Mouse (Mus musculus): ENCODE data around the gene Slc35b2.

Gene Slc35b2

DNA sequence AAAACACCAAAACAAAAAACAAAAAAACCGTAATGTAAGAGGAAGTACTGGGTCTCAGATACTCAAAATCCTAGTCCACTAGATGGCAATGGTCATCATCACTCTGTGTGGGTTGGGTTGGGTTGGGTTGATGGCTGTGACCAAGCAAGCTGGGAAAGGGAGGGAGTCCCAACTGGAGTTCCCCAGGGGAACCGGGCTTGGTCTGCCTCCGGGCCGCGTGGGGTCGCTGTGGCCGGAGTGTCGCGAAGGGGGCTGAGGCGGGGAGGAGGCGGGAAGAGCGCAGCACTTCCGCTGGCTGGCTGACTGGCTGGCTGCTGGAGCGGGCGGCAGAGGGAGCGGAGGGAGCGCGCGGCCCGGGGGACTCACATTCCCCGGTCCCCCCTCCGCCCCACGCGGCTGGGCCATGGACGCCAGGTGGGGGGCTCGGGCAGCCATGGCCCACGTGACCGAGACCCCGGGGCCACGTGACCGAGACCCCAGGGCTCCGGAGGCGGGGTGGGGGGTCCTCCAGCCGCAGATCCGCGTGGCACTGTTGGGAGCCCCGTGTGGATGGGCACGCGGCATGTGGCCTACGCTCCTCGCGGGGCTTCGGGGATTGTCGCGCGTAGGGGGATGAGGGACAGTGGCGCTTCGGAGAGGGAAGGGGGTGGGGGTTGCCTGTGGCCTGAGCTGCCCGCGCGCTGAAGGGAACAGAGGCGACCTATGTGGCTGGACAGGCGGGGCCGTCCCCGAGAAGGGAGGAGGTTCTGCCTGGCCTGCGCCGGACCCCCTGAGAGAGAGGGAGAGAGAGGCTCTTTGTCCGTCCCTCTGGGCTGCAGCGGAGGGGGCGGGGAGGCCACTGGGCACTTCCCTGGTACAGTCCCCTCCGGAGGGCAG, at the start of gene Slc35b2:
TSS of gene Slc35b2 (plus strand) at position 220 of the 876 bp plus-strand sequence.
- DNase-seq: peak; percentile 89 to 90

DNA sequence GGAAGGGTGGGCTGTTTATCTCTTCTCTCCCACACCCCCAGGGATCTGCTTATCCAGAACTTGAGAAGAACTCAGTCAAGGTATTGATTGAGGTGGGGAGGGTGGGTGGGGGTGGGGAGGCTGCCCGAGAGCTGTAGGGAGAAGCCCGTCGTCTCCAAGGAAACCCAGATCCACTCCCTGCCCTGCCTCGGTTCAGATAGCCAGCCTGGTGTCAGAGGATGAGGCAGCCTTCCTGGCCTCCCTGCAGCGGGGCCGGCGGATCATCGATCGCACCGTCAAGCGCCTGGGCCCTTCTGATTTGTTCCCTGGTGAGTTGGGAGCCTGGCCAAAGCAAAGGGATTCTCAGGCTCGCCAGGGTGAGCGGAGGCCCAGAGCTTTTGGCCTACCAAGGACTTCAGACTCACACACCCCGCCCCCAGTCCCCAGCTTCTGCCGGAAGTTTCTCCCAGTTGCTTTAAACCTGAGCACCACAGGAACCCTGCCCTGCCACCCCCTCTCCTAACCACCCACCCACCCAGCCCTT, 48.4 kb upstream of the Slc35b2 start:
- no peak for DNase-seq

DNA sequence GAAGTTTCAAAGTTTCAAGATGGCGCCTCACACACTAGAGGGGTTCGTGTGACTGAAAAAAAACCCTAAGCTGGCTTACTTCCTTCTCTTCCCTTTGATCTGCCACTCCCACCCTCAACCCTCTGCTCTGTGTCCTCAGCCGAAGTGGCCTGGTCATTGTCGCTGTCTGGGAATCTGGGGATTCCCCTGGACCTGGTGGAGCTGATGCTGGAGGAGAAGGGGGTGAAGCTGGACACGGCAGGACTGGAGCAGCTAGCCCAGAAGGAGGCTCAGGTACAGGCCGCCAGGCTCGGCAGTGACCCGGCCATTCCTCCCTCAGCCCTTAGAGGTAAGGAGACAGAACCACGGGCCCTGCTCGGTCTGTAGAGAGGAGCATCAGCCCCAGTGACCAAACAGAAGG, 47.9 kb upstream of the Slc35b2 start:
- peak in 1 of 2 experiments; percentile 14 for DNase-seq

DNA sequence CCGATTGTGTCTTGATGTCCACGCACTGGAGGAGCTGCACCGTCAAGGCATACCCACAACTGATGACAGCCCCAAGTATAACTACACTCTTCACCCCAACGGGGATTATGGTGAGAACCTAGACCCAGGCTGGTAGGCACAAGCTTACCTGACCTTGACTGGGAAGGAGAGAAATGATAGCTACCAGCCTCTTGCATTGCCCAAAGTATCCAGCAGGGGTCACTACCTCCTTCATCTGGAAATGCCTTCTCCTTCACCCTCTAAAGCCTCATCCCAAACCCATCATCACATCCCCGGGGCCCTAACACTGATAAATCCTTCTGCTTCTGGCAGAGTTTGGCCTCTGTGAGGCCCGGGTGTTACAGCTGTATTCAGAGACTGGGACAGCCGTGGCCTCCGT, 47.2 kb upstream of the Slc35b2 start:
- peak; percentile 64 to 77 for DNase-seq

DNA sequence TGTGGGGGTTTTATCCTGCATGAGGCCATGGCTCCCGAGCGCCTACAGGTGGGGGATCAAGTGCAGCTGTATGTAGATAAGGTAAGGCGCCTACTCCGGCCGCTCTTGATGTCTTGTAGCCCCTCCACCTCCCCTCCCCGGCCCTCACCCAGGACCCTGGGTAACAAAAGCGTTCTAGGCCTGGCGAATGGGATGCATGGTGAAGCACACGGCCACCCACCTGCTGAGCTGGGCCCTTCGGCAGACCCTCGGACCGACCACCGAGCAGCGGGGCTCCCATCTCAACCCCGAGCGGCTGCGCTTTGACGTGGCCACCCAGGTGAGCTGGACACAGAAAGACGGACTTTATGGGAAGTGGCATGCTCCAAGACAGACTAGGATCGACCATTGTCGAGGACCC, 46.5 kb upstream of the Slc35b2 start:
- peak in 1 of 2 experiments; percentile 12 for DNase-seq

DNA sequence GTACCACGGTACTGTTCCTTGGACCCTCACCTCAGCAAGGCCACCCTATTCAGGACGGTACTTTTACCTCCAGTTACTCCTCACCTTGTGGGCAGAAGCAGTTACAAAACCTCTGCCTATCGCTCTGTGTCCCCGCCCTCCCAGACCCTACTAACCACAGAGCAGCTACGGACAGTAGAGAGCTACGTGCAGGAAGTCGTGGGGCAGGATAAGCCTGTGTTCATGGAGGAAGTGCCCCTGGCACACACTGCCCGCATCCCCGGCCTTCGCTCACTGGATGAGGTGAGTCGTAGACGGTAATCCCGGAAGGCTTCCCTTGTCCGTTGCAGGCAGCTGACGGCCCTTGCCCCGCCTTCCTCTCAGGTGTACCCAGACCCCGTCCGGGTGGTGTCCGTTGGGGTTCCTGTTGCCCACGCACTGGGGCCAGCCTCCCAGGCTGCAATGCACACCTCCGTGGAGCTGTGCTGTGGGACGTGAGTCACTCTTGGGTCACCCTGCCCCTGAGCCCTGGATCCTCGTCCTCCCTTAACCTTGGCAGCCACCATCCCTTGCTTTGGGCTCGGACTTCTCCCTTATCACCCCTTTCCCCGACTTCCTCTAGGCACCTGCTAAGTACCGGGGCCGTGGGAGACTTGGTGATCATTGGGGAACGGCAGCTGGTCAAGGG, 46.0 kb upstream of the Slc35b2 start:
- peak in 1 of 2 experiments; percentile 14 for DNase-seq

DNA sequence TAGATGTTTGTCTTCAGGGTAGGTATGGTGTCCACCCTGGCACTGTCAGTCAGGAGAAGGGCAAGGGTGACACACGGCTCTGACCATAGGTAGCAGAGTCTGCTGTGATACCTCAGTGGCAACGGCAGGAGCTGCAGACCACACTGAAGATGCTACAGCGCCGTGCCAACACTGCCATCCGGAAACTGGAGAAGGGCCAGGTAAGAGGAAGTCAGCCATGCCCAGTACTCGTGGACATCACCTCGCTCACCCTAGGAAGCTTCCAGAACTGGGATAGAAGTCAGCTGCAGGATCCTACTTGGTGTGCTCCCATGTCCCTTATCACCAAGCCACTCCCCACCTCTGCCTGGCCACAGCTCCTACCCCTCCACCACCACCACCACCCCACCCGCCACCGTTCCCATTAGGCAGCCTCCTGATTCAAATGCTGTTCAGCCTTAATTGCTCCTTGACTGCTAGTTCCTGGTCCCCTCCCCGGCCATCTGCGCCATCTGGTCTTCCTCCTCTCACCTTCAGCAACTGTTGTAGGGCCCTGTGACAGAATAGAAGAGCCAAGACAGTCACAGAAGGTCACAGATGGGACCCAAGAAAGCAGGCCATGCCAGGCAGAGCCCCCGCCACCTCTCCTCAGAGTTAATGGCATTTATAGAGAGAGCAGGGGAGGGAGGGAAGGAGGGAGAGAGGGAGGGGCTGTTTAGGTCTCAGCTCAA, 44.8 kb upstream of the Slc35b2 start:
- no peak for DNase-seq

DNA sequence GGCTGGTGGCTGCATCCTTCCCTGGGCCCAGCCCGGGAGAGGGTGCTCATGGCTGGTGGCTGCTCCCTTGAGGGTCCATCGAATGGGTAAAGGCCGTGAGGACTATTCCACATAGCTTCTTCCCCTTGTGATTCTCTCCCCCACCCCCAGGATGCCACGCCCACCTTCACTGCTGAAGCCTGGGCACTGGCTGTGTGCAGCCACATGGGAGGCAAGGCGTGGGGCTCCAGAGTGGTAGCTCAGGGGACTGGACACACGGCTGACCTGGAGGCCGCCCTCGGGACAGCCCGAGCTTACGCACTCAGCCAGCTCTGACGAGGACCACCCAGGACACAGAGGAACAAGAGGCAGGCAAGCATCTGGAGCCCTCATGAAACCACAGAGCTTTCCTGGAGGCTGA, 43.5 kb upstream of the Slc35b2 start:
- no peak for DNase-seq

DNA sequence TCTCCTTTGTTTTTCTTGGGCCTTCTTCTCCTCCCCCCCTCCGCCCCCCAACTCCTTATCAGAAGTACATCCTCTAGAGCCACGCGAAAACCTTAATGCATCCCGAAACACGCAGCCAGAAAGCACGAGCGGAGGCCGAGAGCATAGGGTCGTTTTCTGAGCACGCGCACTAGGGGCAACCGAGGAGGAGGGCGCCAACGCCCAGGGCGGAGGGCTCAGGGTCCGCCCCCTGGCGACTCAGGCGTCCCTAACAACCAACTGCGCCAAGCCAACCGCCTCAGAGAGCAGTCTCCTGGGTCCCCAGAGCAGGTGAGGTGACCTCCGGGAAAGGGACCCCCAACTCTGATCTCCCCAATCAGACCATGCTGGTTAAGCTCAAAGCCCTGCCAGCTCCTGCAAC, 40.4 kb upstream of the Slc35b2 start, which contains the start of gene Tcte1:
TSS of gene Tcte1 (plus strand) at position 172 of the 400 bp plus-strand sequence.
- peak; percentile 54 to 70 for DNase-seq

DNA sequence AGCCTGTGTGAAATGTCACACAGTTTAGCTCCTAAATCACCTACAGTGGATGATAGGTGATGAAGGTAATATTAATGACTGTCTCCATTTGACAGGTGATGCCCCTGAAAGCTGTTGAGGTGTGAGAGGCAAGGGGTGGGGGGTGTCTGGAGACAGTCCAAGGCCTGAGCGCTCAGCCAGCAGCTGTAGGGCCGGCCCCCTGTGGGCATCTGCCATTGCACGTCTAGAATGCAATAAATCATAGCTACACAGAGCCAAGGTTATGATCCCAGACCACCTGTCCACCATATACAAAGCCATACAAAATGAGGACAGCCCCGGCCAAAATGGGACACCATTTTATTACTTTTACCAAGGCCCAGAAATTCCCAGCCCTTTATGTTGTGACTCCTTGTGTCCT, 38.7 kb upstream of the Slc35b2 start:
- no peak for DNase-seq

DNA sequence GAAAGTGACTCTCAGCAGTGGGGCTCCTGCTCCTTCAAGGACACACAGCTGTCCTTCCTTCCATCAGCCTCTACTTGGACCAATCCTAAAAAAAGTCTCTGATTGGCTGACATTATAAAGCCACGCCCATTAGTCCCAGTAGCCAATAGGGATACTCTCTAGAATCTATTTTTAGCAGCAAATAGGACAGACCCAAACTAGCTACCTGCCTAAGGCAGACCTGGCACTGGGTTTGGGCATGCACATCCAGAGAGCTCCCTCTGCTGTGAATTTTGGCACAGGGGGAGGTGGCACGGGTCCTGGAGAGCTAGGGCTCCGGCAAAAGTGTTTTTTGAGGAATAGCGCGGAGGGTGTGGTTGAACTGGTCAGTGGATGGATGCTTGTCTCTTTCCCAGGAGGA, 37.1 kb upstream of the Slc35b2 start:
- DNase-seq: no peak

DNA sequence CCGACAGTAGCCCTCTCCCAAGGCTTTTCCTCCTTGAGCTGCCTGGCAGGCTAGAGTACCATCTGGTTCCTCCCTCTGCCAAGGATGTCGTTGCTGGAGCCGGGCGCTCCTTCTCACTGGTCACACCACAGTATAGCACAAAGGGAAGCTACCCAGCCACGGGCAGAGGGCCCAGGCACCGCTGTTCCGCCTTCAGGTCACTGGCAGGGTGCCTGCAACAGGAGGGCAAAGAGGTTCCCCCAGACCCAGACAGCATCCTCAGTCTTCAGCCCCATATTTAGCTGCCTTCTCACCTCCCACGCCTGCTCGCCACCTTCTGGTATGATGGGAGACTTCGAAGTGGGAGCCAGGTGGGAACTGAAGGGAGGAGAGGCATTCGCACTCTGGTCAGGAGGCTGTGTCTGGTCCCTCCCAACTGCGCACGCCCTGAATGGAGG, 33.3 kb upstream of the Slc35b2 start:
- DNase-seq: no peak

DNA sequence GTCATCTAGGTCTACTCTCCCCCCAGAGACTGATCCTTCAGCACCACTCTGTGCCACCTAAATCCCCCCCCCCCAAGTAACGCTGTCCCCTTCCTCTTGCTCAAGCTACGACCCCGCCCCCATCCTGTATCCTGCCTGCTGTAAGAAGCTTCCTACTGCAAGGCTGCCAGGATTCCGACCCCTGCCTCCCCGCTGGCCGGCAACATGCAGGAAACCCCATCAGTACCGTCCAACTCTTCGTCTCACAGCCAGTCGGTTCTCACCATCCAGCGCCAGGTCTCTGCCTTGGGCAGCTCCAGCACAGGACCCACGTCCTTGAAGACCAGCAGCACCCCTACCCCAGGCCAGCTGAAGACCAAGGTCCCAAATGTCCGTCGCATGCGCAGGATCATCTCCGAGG, 30.8 kb upstream of the Slc35b2 start:
- DNase-seq: no peak

DNA sequence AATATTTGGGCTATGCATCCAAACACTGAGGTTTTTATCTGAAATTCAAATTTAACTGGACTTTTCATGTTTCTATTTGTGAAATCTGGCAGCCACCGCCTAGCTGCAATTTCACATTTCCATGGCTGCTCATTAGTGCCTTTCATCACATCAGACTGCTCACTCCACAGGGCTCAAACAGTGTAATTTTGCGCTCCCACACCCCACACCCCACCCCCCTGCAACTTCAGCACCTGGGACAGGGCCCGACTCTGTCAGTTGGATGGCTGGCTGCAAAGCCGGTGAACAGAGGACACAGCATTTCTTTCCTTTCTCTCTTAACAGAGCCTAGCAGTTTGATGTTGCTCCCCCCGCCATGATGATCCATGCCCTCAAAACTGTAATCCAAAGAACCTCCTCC, 27.4 kb upstream of the Slc35b2 start:
- no peak for DNase-seq

DNA sequence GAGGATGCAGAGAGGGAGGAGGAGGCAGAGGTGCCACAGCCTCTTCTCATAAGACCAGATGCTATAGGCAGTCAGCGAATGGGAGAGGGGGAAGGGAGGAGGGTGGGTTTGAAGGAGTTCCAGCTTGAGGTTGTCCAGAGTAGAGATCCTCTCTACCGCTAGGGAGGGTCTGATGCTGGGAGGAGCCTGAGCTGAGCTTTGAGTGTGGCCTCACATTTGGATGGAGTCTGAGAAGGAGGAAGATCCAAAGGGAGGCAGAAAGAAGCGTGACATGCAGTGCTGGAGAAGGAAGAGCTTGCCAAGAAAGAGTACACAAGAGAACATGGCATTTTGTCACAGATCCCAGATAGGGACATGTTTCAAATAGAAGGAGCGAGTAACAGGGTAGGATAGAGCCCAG, 25.3 kb upstream of the Slc35b2 start:
- DNase-seq: no peak

DNA sequence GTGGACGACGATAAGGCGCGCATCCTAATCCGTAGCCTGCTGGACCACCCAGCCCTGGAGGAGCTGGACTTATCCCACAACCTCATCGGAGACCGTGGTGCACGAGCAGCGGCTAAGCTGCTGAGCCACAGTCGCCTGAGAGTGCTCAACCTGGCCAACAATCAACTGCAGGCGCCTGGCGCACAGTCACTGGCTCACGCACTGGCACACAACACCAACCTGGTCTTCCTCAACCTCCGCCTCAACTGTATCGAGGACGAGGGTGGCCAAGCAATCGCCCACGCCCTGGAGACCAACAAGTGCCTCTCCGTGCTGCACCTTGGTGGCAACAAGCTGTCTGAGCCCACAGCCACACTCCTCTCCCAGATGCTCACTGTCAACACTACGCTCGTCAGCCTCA, 24.0 kb upstream of the Slc35b2 start:
- DNase-seq: no peak

DNA sequence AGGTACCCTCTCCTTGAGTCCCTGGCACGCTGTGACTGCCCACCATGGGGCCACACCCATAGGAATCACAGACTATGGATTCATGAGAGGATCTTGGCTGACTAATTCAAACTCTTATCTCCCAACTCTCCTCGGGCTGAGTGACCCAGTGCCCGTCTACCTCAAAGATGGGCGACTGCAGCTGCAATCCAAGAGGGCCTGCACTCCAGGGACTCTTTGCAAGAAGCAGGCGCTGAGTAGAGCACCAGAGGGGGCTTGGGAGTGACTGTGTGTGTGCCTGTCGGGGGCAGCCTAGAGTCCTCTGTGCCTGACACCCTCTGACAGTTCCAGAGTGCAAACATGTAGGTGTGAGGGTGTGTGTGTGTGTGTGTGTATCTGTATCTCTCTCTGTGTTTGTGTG, 21.5 kb upstream of the Slc35b2 start:
- DNase-seq: no peak

DNA sequence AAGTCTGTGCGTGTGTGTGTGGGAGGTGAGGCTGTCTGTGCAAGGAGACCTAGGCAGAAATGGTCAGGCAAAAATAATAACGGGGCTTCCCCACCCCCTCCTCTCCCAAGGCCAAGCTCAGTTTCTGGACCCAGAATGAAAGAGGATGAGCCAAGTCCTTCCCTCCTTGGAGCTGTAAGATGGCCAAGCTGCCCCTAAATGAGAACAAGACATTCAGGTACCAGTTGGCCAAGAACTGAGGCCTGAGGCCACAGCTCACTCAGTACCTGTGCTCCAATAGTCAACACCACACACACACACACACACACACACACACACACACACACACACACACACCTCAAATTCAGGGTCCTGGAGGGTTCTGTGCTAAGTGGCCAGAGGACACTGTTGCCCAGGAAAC, 21.0 kb upstream of the Slc35b2 start:
- DNase-seq: no peak

DNA sequence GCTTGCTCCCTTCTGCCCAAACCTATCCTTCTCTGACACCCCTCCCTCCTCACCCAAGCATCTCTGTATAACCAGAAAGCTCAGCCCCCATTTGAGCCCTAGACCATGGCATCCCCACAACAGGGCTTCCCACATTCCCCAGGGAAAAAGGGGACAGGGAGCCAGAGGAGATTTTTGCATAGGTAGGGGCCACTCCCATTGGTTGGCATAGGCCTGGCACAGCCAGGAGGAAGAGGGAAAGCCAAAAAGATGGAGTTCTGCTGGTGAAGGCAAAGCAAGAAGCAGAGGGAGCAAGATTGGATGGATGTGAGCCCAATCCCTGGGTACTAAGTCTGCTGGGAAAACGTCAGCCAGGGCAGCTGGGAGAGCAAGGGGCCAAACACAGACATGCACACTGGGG, 20.6 kb upstream of the Slc35b2 start:
- no peak for DNase-seq

DNA sequence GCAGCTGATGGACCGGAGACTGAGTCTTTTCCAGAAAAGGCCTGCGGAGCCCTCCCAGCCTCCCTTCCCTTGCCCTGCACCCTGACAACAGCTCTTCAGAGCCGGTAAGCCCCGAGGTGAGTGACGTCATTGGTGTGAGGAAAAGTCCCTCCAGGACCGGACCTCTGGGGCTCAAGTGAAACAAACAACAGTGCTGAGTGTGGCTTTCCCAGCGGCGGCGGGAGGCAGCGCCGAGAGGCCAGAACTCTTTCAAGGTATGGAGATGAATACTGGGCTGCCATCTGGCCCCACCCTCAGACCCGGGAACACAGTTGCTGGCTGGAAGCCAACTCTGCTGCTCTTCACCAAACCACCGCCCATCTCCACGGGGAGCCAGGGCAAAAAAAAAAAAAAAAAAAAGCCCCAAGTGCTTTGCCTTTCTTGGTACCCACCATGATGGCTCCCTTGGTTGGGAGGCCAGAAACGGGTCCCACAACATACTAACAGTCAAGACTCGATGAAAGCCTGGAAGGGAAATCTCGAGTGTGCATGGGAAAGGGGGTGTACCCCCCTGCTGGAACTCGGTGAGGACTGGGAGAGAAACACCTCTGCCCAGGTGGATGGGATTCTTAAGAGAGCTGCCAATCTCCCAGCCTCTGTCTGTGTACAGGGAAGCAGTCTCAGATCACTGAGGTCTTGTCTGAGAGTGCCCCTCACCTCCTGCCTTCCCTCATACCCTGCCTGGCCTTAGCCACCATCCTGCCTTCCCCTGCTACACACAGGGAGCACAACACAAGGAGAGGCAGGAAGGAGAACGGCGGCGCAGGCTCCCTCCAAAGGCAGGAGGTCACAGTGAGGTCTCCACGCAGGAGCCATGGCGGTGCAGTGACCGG, 19.4 kb upstream of the Slc35b2 start:
- no peak for DNase-seq

DNA sequence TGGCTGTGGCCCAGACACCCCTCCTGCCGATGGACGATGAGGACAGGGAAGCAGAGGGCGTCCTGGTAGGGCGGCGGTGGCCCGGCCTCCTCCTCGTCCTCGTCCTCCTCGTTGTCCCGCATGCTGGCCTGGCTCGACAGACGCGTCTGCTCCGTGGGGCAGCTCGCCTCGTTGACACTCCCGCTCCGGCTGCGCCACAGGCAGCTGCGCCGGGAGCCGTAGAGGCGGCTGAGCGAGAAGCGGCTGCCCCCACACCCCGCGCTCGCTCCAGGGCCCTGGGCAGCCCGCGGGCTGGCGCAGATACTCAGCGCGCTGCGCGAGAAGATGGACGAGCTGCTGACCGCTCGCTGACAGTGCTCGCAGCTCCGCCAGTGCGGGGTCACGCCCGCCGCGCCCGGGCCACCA, 18.8 kb upstream of the Slc35b2 start:
- no peak for DNase-seq

DNA sequence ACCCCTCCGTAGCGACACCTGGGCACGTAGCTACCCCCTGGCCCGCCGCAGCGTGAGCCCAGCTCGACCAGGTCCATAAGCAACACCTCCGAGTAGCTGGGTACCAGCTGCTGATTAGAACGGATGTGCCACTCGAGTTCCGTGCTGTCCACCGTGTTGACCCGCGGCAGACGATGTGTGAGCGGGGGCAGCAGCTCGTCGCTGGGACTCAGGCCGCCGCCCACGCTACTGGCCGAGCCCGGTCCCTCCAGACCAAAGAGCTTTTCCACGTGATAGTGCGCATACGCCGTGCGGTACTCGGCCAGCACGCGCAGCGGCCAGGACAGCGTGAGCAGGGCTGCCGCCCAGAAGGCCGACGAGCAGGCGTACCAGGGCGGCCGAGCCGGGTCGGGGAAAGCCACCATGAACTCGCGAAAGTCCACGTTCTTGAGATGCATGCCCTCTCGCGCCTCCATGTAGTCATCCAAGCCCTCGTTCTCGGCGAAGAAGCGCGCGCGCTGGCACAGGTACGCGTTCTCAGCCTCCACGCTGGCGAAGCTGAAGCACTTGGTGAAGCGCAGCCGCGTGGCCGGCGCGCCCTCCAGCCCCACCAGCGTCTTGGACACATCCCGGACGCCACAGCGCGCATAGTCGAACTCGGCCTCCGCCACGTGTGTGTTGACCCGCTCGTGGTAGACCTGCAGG, 18.3 kb upstream of the Slc35b2 start:
- DNase-seq: no peak

Measured in thymus, postnatal 36 days (tissue).